ENCODE assay signal across 20 mouse cellular contexts in genomic region chr11:113930112-113930511, GRCm38 (mm10).
"Had no signal": no experiment of that assay in that cellular context is flagged by ENCODE, and none has a peak within 500 bp of the region (broad histone marks: within the 10 kb centered on the region; RNA-seq: fewer than 3 reads in every experiment).

No protein-coding gene starts in this region.

- ATAC-seq: intestine, postnatal 0 days; liver, postnatal 0 days; lung, postnatal 0 days had no signal

- H3K36me3 ChIP-seq: limb, embryonic 12.5 days; limb, embryonic 15.5 days; stomach, embryonic 15.5 days had no signal

- H3K4me3 ChIP-seq: layer of hippocampus, adult 2 months; limb, embryonic 12.5 days; limb, embryonic 15.5 days; stomach, embryonic 15.5 days had no signal

- H3K27ac ChIP-seq: kidney, postnatal 0 days; limb, embryonic 12.5 days; limb, embryonic 15.5 days; liver, embryonic 14.5 days; macrophage; stomach, embryonic 15.5 days had no signal

- H3K4me2 ChIP-seq: limb, embryonic 12.5 days; limb, embryonic 15.5 days; liver, embryonic 11.5 days; lung, embryonic 14.5 days; stomach, embryonic 15.5 days had no signal

- H3K9ac ChIP-seq: limb, embryonic 12.5 days; limb, embryonic 15.5 days; liver, embryonic 14.5 days; liver, postnatal 0 days; lung, embryonic 14.5 days; stomach, embryonic 15.5 days had no signal

- H3K27me3 ChIP-seq: limb, embryonic 15.5 days; stomach, embryonic 15.5 days had no signal

- H3K9me3 ChIP-seq: limb, embryonic 12.5 days; limb, embryonic 15.5 days; stomach, embryonic 15.5 days had no signal

- H3K4me1 ChIP-seq: stomach, embryonic 15.5 days had no signal

- DNase-seq: kidney, adult 2 months; kidney, postnatal 25 days; layer of hippocampus, adult 9-11 months; liver, postnatal 0 days; lung, embryonic 14.5 days; midbrain, embryonic 14.5 days; right cerebral cortex, adult 18-20 months; right cerebral cortex, postnatal 14 days; spleen, adult 18-20 months; thymus, postnatal 25 days had no signal
